In genomic region chr2:103609499-103609898, GRCm38 (mm10) we compare ENCODE assay signal across 10 mouse cellular contexts. TPM values are rescaled to one million over a fixed set of nuclear protein-coding genes. Genes with fewer than 3 reads are reported as not detected.
DNase-seq lines count a peak whose midpoint lies in the region; ATAC-seq lines count a peak whose summit lies in the region.
"Had no signal": no experiment of that assay in that cellular context is flagged by ENCODE, and none has a peak within 500 bp of the region (broad histone marks: within the 10 kb centered on the region; RNA-seq: fewer than 3 reads in every experiment).

No protein-coding gene starts in this region.

- 0 out of 2 replicates have a peak, but pooled peaks cover 5% of the 10 kb centered on the region for H3K36me3 ChIP-seq in embryonic facial prominence, embryonic 13.5 days

- H3K9ac ChIP-seq in embryonic facial prominence, embryonic 13.5 days: no peak overlapping the region
- H3K9ac ChIP-seq: hindbrain, embryonic 14.5 days had no signal

- H3K27me3 ChIP-seq in embryonic facial prominence, embryonic 13.5 days: no peaks in the 10 kb centered on the region

- peaks cover 36% of the 10 kb centered on the region for H3K4me1 ChIP-seq in embryonic facial prominence, embryonic 13.5 days

- H3K27ac ChIP-seq in embryonic facial prominence, embryonic 13.5 days: peak overlapping the region; percentile 28; the same call in 1 of the 2 replicates
- H3K27ac ChIP-seq: hindbrain, embryonic 14.5 days; macrophage had no signal

- no peak for ATAC-seq in embryonic facial prominence, embryonic 13.5 days (ENCODE audit: insufficient number of reproducible peaks, insufficient read depth, low FRiP score, low TSS enrichment, low read depth)

- intact Hi-C loops in left cerebral cortex, postnatal 4 days (cut with DNase I): no loop called here
- intact Hi-C loops in heart, postnatal 10 days (cut with DNase I): no loop called here

- H3K4me2 ChIP-seq in embryonic facial prominence, embryonic 13.5 days: no peak overlapping the region
- H3K4me2 ChIP-seq: hindbrain, embryonic 14.5 days had no signal

- no peak overlapping the region for H3K4me3 ChIP-seq in embryonic facial prominence, embryonic 13.5 days

- DNase-seq in left cerebral cortex, postnatal 4 days: peak; percentile 82
- DNase-seq in left cerebral cortex, adult 8-10 months (ENCODE audit: low spot score in 2 of 2): no peak
- peak; percentile 80 for DNase-seq in cerebellum, adult 11-12 months
- DNase-seq in heart, postnatal 10 days: peak; percentile 54 to 56
- DNase-seq in natural killer cell, adult 2 months (ENCODE audit: low spot score in 2 of 2): no peak
- no peak for DNase-seq in thymus, postnatal 25 days
- DNase-seq: embryo, embryonic 11 days had no signal

- no peaks in the 10 kb centered on the region for H3K9me3 ChIP-seq in embryonic facial prominence, embryonic 13.5 days

- 40% methylated on average over 3 of the region's 3 CpGs for WGBS in embryonic facial prominence, embryonic 13.5 days

RNA-seq across cellular contexts. Expression of gene Abtb2, which starts 43.4 kb away (rescaled TPM):
- total RNA-seq in left cerebral cortex, postnatal 4 days (2021): 10 to 100 TPM in 1 of 2 experiments, 1 to 10 TPM in 1; 9.5 to 11.9 TPM
- 1 to 10 TPM; 8.2 to 9.0 (median 8.7) TPM for total RNA-seq in left cerebral cortex, adult 8-10 months (2022)
- 17.4 and 19.7 TPM in 2 replicates for polyA plus RNA-seq in embryonic facial prominence, embryonic 13.5 days (2015; fragmentation: Nextera tagmentation; extraction: Ambion mirVana)
- total RNA-seq in heart, postnatal 10 days (2021): 10 to 100 TPM; 21.1 to 27.6 TPM

Comparison
In these comparisons a context has a peak if more than half of its experiments do, and no peak if none do; other contexts are left out.
1. DNase-seq: peak in left cerebral cortex, postnatal 4 days (single experiment), cerebellum, adult 11-12 months (single experiment) and heart, postnatal 10 days (2 of 2); none in left cerebral cortex, adult 8-10 months (0 of 2), natural killer cell, adult 2 months (0 of 2) and thymus, postnatal 25 days (single experiment).